Mouse (Mus musculus): ENCODE measurements around the gene Ndufs5. TPM values are rescaled to one million over a fixed set of nuclear protein-coding genes. Genes with fewer than 3 reads are reported as not detected.

Gene Ndufs5
- total and polyA plus RNA-seq, 3 experiments, result 155 to 230 TPM; not detected in 1

GRCm38 (mm10) chr4:123684260-123684659, 33.7 kb downstream of the Ndufs5 start, which contains the start of gene Macf1:
Gene Macf1 (minus strand): TSS chr4:123684360.
- H3K27me3 ChIP-seq (ENCODE audit: control insufficient read depth in 1 of 2, insufficient read depth in 2 of 2, low read length in 2 of 2), result peaks cover 1 to 3% of the 10 kb centered on the region in 2 experiments
- no peak for TF ChIP-seq CHD1 (IDR thresholded peaks at IDR 0.05; ENCODE audit: low read depth, low read length)
- no peak for TF ChIP-seq GABPA (IDR thresholded peaks at IDR 0.05; ENCODE audit: low read depth, low read length)
- TF ChIP-seq ZKSCAN1 (IDR thresholded peaks at IDR 0.05; ENCODE audit: low read depth, low read length), result no peak
- no peak for TF ChIP-seq SMC3 (IDR thresholded peaks at IDR 0.05; ENCODE audit: low read depth, low read length)
- TF ChIP-seq E2F4 (IDR thresholded peaks at IDR 0.05; ENCODE audit: borderline replicate concordance, low read depth, low read length), result no peak
- no peak for TF ChIP-seq KAT2A (conservative IDR thresholded peaks at IDR 0.05; ENCODE audit: low read depth, low read length)
- TF ChIP-seq MAX (IDR thresholded peaks at IDR 0.05; ENCODE audit: low read length), result no peak
- no peak for TF ChIP-seq NRF1 (IDR thresholded peaks at IDR 0.05; ENCODE audit: insufficient read depth, low read depth, low read length, poor library complexity, severe bottlenecking)
- TF ChIP-seq USF1 (IDR thresholded peaks at IDR 0.05; ENCODE audit: low read depth, low read length), result no peak
- TF ChIP-seq TAL1 (IDR thresholded peaks at IDR 0.05; ENCODE audit: low read length), result no peak
- TF ChIP-seq UBTF (IDR thresholded peaks at IDR 0.05; ENCODE audit: borderline replicate concordance, insufficient read depth, low read depth, low read length), result no peak
- no peak for TF ChIP-seq RAD21 (IDR thresholded peaks at IDR 0.05; ENCODE audit: low read depth, low read length)
- no peak for TF ChIP-seq POLR2AphosphoS2 (IDR thresholded peaks at IDR 0.05; ENCODE audit: low read length)
- TF ChIP-seq CTCF (IDR thresholded peaks at IDR 0.05 in 2 of 3, conservative IDR thresholded peaks at IDR 0.05 in 1 of 3; ENCODE audit: control insufficient read depth in 1 of 3, insufficient read depth in 1 of 3, low read depth in 2 of 3, low read length in 3 of 3, poor library complexity in 1 of 3, severe bottlenecking in 1 of 3), result no peak
- TF ChIP-seq MAZ (IDR thresholded peaks at IDR 0.05; ENCODE audit: low read depth, low read length), result no peak
- no peak for TF ChIP-seq POLR2A (IDR thresholded peaks at IDR 0.05; ENCODE audit: control insufficient read depth in 1 of 2, insufficient read depth in 1 of 2, low read depth in 1 of 2, low read length in 2 of 2, poor library complexity in 1 of 2)
- no peaks in the 10 kb centered on the region for H3K9me3 ChIP-seq (replicated peaks; ENCODE audit: insufficient read depth, low read length)
- H3K4me3 ChIP-seq (ENCODE audit: control insufficient read depth in 1 of 2, insufficient read depth in 1 of 2, low read depth in 2 of 2, low read length in 2 of 2), result no peak within 1 kb of the TSS
- no peaks in the 10 kb centered on the region for H3K36me3 ChIP-seq (ENCODE audit: control insufficient read depth in 1 of 2, insufficient read depth in 2 of 2, low read length in 2 of 2)
- H3K79me2 ChIP-seq (ENCODE audit: control insufficient read depth, insufficient read depth, low read length, poor library complexity), result no peaks in the 10 kb centered on the region
- no peaks in the 10 kb centered on the region for H3K4me1 ChIP-seq (ENCODE audit: control insufficient read depth in 1 of 2, insufficient read depth in 2 of 2, low read length in 2 of 2)
- no peak within 1 kb of the TSS for H3K27ac ChIP-seq (ENCODE audit: control insufficient read depth, low read depth, low read length)
- no peak for DNase-seq (ENCODE audit: low read depth, low spot score)
- no peak within 1 kb of the TSS for H3K9ac ChIP-seq (ENCODE audit: control insufficient read depth, low read depth, low read length, poor library complexity, severe bottlenecking)

DNA sequence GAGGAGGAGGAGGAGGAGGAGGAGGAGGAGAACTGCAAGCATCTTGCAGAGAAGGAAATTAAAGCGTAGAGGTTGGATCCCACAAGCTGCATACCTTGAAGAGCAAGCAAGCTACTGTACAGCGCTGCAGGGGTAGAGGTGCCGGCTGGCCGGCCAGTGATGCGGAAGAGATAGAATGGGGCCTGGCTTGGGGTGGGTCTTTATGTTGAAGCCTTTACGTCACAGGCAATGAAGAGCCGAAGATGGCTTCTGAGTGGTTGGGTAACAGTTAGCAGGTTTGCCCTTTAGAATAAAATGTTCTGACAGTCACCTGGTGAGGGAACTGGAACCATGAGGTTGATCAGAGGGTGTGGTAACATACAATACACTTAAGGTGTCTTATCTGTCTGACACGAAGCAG, 35.7 kb downstream of the Ndufs5 start:
- DNase-seq (ENCODE audit: low read depth, low spot score), result no peak
- no peaks in the 10 kb centered on the region for H3K79me2 ChIP-seq (ENCODE audit: control insufficient read depth, insufficient read depth, low read length, poor library complexity)
- peaks cover 1 to 5% of the 10 kb centered on the region in 2 experiments for H3K27me3 ChIP-seq (ENCODE audit: control insufficient read depth in 1 of 2, insufficient read depth in 2 of 2, low read length in 2 of 2)
- no peak overlapping the region for H3K27ac ChIP-seq (ENCODE audit: control insufficient read depth, low read depth, low read length)
- H3K4me1 ChIP-seq (ENCODE audit: control insufficient read depth in 1 of 2, insufficient read depth in 2 of 2, low read length in 2 of 2), result no peaks in the 10 kb centered on the region
- H3K9me3 ChIP-seq (replicated peaks; ENCODE audit: insufficient read depth, low read length), result no peaks in the 10 kb centered on the region
- H3K36me3 ChIP-seq (ENCODE audit: control insufficient read depth in 1 of 2, insufficient read depth in 2 of 2, low read length in 2 of 2), result no peaks in the 10 kb centered on the region
- no peak overlapping the region for H3K9ac ChIP-seq (ENCODE audit: control insufficient read depth, low read depth, low read length, poor library complexity, severe bottlenecking)
- no peak for TF ChIP-seq CTCF (IDR thresholded peaks at IDR 0.05 in 2 of 3, conservative IDR thresholded peaks at IDR 0.05 in 1 of 3; ENCODE audit: control insufficient read depth in 1 of 3, insufficient read depth in 1 of 3, low read depth in 2 of 3, low read length in 3 of 3, poor library complexity in 1 of 3, severe bottlenecking in 1 of 3)
- no peak for TF ChIP-seq MEF2A (IDR thresholded peaks at IDR 0.05; ENCODE audit: extremely low read depth, insufficient replicate concordance, low read depth, low read length, poor library complexity, severe bottlenecking)
- TF ChIP-seq NRF1 (IDR thresholded peaks at IDR 0.05; ENCODE audit: insufficient read depth, low read depth, low read length, poor library complexity, severe bottlenecking), result no peak
- TF ChIP-seq TCF12 (IDR thresholded peaks at IDR 0.05; ENCODE audit: low read depth, low read length), result no peak
- TF ChIP-seq KAT2A (conservative IDR thresholded peaks at IDR 0.05; ENCODE audit: low read depth, low read length), result no peak
- no peak for TF ChIP-seq ZNF384 (IDR thresholded peaks at IDR 0.05; ENCODE audit: low read depth, low read length)
- TF ChIP-seq ZKSCAN1 (IDR thresholded peaks at IDR 0.05; ENCODE audit: low read depth, low read length), result no peak
- TF ChIP-seq USF1 (IDR thresholded peaks at IDR 0.05; ENCODE audit: low read depth, low read length), result no peak
- no peak for TF ChIP-seq E2F4 (IDR thresholded peaks at IDR 0.05; ENCODE audit: borderline replicate concordance, low read depth, low read length)
- no peak for TF ChIP-seq CHD2 (IDR thresholded peaks at IDR 0.05; ENCODE audit: low read length)
- no peak for TF ChIP-seq MYB (IDR thresholded peaks at IDR 0.05; ENCODE audit: low read depth, low read length)
- no peak for TF ChIP-seq HCFC1 (IDR thresholded peaks at IDR 0.05; ENCODE audit: low read depth, low read length)
- no peak for TF ChIP-seq GABPA (IDR thresholded peaks at IDR 0.05; ENCODE audit: low read depth, low read length)
- no peak for TF ChIP-seq MXI1 (IDR thresholded peaks at IDR 0.05; ENCODE audit: low read depth, low read length)
- no peak for TF ChIP-seq CHD1 (IDR thresholded peaks at IDR 0.05; ENCODE audit: low read depth, low read length)
- no peak for TF ChIP-seq MYC (IDR thresholded peaks at IDR 0.05; ENCODE audit: low read depth, low read length)
- no peak for TF ChIP-seq UBTF (IDR thresholded peaks at IDR 0.05; ENCODE audit: borderline replicate concordance, insufficient read depth, low read depth, low read length)
- no peak for TF ChIP-seq SMC3 (IDR thresholded peaks at IDR 0.05; ENCODE audit: low read depth, low read length)
- H3K4me3 ChIP-seq (ENCODE audit: control insufficient read depth in 1 of 2, insufficient read depth in 1 of 2, low read depth in 2 of 2, low read length in 2 of 2), result no peak overlapping the region

All from MEL (cell line).